Mouse (Mus musculus) liver (tissue): Measurements from ENCODE around the gene Kcnip2.
"Not testable (repeated sequence)": the region's sequence is repeated elsewhere in the genome, so short reads cannot be mapped to it uniquely, and the experiment has no call there.

ENCODE experiments used
- DNase-seq: peaks from one replicate; pipeline ENCODE4 v3.0.0-alpha.2; 2020; ENCODE audit warnings: mixed read lengths

Kcnip2 gene

DNA sequence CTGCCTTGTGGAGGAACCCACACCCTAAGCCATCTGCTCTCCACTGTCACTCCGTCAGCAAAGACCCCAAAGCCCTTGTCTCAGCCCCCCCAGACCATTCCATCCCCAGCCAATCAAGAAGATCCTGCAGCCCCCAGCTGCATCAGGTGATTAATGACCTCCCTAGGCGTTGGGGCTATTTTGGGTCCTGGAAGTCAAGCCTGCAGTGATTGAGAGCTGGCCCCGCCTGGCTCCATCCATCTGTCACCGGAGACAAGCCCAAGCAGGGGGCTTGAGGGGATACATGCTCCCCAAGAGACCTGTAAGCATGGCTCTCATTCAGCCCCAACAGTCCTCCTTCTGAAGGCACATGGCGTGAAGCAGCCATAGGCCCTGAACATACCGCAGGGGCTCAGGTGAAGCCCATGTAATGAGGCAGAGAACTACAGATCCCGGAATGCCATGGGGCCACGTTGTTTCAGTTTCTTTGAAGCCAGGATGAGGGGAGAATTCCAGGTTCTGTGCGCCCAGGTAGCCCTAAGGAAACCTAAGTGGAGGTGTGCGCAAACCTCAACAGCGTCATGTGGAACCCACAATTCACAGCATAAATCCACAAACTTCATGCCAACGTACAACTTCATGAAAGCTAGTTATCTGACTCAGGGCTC, 4.7 kb downstream of the Kcnip2 start:
- no peak for DNase-seq

DNA sequence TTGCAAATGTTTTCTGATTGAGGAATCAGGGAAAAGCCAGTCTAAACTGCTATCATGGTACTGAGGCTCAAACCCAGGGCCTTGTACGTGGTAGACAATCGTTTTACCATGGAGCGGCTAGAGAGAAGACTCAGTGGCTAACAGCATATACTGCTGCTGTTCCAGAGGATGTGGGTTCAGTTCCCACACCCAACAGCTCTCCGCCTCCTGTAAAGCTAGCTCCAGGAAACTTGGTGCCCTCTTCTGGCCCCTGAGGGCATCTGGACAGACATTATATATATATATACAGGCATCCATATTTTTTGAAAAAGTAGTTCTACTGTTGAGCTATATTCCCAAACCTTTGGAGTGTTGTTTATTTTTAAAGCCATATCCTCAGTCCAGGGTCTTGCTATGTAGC, 8.1 kb downstream of the Kcnip2 start:
- DNase-seq: no peak

DNA sequence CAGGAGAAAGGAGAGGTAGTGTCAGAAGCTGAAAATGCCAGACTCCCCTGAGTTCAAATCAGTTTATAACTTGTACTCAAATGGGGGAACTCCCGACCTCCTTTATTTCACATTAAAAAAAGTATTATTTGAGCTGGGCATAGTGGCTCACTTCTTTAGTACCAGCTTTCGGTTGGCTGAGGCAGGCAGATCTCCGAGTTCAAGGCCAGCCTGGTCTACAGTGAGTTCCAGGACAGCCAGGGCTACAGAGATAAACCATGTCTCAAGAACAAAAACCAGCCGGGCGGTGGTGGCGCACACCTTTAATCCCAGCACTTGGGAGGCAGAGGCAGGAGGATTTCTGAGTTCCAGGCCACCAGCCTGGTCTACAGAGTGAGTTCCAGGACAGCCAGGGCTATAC, 10.0 kb downstream of the Kcnip2 start:
- not testable (repeated sequence) for DNase-seq

DNA sequence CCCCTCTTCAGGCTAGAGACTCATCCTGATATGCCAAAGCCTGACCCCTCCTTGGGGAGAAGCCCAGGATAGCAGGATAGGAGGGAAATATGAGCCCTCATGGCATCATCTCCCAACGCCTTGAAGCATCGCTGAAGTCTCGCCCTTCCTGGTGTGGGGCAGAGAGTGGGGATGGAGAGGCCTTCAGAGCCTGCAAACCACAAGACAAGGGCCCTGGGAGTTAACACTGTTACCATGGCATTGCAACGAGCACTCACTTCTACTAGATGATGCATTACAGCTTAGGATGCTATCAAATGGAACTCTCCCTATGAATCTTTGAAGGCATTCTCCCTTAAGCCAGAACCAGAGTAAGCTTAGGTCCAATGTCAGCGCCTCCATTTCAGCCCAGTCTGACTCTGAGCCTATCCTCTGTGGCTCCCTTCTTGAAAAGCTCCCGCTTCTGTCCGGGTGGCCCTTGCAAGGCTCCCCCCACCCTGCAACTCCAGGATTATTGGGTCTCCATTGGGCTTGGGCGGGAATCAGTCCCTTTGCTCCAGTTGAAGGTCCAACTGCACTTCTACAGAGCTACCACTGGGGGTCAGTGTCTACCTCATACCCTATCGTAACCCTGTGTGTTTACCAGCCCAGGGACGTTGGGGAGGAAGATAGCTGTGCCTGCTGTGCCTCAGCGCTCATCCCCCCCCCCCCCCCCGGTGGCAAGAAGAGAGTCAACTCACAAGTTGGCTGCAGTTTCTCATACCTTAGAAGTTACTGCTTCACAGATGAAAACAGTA, 11.1 kb downstream of the Kcnip2 start:
- DNase-seq: peak; percentile 58

DNA sequence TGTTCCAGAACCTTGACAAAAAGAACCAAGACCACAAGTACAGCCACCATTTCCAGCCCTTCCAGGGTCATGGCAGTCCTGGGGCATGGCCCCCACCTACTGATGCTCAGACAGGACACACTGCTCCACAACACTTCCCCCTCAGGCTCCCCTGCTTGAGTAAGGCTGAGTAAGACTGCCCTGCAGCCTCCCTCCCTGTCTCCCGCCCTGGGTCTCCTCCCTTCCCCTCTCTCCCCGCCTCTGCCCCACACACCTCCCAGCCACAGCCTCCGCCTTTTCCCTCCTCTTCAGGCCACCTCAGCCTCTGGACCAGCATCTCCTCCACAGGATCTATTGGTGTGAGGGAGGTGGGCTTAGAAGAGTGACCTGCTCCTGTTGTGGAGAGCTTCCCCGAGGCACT, 12.5 kb downstream of the Kcnip2 start:
- peak; percentile 72 for DNase-seq

DNA sequence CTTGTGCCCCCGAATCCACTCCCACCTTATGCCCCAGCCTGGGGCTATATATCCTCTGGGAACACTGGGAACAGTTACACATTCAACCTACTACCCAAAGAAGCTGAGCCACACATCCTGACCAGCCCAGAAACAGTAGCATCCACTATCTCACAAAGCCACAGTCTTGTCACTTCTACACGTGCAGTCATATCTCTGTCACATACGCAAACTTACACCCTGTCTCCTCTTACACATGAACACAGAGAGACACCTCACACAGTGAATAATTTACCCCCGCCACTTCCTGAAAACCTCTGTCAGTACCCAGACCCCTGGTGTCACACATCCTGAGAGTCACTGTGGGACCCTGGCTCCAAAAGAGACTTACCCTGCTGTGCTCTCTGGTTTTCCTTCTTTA, 13.2 kb downstream of the Kcnip2 start:
- DNase-seq: peak; percentile 25

DNA sequence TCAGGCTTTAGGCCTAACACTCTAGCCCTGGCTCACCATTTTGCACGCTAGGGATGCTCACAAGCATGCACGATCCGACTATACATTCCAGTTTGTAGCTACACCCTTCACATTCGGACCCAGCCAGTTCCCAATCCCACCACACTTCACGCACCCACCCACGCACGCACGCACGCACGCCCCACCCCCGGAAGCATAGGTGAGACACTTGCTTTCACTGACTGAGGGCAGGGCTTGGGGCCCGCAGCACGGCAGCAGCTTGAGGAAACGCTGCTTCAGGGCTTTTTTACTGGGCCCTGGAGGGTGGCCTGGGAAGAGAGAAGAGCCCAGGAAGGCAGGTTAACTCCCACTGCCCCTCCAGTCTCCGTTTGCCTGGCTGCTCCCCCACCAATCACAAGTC, 19.0 kb downstream of the Kcnip2 start:
- no peak for DNase-seq

DNA sequence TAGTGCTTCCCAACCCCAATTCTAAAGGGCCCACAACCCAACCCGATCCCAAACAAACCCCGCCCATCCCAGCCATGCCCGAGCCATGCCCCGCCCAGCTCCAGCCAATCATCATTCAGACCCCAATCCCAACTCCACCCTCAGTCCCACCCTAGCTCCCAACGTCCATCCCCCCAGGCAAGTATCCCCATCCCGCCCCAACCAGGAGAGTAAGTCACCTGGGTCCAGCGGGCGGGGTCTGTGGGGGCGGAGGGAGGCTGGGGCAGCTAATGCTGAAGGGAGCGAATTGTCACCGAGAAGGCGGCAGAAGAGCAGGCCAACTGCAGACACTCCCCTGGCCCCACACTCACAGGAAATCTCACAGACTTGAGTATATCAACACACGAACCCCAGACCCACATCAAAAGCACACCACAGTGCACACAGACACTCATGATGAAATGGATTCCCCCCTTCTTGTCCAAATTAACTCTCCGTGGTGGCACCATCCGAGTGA, 19.8 kb downstream of the Kcnip2 start:
- DNase-seq: peak; percentile 75

DNA sequence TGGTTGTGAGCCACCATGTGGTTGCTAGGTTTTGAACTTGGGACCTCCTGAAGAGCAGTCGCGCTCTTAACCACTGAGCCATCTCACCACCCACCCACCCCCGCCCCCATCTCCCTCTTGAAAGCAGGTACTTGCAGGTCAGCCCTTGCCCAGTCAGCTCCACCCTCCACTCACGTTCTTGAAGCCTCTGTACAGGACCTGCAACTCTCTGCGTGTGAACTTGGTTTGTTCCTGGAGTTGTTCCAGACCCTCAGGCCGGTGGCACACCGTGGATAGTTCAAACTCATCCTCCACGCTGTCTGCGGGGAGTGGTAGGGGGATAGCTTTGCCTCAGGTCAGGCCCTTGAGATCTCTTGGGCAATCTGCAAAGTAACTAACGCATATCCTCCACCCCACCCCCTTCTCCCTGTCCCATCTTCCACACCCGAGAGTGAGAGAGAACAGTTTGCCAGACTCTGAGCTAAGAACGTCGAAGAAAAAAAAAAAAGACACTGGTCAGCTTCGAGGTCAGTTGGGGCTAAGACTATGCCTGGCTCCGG, 20.4 kb downstream of the Kcnip2 start:
- no peak for DNase-seq

DNA sequence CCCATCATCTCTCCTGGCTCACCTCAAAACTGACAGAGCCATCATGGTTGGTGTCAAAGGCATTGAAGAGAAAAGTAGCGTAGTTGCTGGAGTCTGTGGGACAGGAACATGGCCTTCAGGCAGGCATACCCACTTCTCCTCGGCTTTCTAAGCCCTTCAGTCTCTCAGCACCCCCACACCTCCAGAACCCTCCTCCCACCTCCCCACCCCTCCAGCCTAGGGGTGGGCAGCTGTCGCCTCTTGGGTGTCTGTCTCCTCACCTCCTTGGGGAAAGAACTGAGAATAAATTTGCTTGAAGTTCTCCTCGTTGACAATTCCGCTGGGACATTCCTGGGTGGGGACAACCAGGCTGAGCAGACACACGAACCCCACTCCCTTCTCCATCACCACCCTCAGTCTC, 21.1 kb downstream of the Kcnip2 start:
- no peak for DNase-seq

DNA sequence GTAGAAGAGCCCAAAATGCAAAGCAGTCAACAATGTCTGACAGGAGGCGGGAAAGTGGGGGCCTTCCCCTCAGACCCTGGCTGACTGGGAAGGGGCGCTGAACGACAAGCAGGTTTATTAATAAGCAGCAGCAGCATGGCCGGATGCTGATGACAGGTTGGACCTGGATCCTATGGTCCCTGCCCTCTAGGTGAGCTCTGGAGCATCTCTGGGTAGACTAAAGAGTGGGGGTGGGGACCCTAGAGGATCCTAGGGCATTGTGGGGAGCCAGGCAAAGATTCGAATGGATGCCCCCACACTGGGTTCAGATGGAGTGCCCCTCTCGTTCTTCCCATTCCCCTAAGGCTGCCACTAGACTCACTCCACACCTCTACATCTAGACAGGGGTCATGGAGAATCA, 23.5 kb downstream of the Kcnip2 start:
- no peak for DNase-seq

DNA sequence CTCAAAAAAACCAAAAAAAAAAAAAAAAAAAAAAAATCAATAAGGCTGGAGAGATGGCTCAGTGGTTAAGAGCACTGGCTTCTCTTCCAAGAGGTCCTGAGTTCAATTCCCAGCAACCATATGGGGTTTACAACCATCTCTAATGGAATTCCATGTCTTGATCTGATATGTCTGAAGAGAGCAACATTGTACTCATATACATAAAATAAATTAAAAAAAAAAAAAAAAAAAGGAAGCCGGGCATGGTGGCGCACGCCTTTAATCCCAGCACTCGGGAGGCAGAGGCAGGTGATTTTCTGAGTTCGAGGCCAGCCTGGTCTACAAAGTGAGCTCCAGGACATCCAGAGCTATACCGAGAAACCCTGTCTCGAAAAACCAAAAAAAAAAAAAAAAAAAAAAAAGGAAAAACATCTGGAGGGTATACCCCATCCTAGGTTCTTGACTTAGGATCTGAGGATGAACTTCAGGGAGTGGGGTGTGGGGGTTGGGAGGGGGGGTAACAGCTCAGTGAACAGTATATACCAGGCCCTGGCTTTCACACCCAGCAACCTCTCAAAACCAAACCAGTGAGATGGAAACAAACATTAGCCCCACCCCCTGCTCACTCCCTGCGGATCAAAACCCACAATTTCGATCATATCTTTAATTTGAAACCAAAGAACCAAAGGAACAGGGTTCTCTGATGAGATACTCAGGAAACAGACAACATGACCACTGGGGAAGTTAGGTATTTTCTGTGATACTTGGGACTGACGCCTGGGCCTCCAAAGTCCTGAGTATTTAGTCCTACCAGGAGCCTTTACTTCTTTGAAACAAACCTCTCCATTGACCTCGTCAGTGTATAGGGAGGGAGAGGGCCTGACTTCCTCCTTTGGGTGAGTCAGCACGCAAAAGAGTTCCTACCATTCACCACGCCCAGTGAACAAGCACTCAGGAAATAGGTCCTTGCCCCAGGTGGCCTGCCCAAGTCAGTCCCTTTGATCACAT, 25.7 kb downstream of the Kcnip2 start:
- DNase-seq: peak; percentile 84

DNA sequence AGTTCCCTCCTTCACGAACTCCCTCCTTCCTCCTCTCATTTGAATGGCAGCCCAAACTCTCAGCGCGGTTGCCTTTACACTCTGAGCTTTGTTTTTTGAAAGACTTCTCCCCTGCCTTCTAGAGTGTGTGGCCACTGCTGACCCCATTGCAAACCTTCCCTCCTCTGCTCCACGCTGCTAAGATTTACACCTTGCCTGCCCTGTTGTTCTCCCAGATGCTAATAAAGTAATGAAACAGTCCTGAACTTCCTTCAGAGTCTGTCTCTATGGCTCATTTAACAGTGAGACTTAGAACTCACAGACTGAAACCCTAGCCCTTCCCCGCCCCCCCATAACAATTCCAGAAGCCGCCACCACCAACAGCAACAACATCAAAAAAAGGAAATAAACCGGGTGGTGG, 26.5 kb downstream of the Kcnip2 start:
- DNase-seq: no peak

DNA sequence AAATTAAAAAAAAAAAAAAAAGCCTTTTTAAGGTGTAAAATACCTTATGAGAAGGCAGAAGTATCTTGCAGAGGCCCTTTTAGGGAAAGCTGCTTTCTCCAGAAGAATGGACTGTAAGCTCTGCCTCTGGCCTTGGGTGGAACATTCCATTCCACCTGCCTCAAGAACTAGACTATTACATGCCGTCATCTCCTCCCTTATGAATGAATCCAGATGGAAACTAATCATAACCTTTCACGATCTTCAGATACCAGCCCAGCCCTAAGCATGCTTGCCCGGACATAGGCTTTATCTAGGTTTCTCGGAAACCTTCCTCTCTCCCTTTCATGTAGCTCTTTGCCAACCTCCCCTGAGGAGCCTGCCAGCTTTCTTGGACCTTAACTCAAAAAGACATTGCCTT, 27.5 kb downstream of the Kcnip2 start:
- DNase-seq: no peak

DNA sequence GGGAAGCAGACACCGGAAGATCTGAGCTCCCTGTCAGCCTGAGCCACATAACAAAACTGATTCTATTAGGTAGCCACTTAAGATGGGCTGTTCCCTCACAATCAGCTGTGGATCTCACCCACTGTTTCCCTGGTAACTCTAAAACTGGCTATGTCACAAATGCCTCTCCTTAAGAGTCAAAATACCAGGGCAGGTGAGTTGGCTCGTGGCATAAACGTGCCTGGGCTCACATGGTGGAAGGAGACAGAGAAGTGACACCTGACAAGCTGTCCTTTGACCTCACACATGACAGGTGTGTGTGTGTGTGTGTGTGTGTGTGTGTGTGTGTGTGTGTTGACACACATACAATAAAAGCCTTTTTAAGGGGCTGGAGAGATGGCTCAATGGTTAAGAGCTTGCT, 28.4 kb downstream of the Kcnip2 start:
- no peak for DNase-seq

DNA sequence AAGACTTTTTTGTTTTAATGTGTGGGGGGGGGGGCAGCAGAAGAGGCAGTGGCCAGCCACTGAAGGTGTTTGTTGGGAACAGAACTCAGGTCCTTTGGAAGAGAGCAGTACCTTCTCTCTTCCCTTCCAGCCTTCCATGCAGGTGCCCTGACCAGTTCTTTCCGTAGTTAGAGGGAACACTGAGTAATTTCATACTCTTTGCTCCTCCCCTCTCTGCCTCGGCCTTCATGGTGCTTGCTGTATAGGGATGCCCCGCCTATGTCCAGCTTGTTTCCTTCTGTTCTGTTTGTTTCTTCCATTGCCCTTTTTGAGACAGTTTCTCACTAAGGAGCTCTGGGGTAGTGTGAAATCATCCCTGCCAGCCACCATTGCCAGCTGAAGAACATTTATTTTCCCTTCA, 30.4 kb downstream of the Kcnip2 start:
- no peak for DNase-seq

DNA sequence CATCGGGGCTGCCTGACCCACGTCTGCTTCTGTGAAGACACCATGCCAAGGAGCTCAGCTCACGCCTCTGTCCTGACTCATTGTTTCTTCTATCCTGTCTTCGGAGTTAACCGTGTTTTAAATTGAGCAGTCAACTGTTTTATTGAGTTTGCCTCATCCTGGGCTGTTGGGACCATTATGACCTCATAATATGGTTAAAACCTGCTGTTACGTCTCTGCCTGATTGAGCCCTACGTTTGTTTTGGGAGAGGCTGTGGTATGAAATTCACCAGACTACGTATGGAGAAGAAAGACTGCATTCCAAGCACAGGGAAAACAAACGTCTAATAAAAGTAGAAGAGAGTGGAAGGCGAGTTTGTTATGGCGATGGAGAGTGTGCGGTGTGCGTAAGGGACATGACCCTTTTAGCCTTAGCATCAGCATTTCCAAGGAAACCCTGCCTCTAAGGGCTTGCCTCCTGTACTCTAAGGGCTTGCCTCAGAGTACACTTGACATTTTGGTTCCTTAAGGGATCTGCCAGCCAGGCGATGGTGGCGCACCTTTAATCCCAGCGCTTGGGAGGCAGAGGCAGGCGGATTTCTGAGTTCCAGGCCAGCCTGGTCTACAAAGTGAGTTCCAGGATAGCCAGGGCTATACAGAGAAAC, 31.8 kb downstream of the Kcnip2 start:
- no peak for DNase-seq

DNA sequence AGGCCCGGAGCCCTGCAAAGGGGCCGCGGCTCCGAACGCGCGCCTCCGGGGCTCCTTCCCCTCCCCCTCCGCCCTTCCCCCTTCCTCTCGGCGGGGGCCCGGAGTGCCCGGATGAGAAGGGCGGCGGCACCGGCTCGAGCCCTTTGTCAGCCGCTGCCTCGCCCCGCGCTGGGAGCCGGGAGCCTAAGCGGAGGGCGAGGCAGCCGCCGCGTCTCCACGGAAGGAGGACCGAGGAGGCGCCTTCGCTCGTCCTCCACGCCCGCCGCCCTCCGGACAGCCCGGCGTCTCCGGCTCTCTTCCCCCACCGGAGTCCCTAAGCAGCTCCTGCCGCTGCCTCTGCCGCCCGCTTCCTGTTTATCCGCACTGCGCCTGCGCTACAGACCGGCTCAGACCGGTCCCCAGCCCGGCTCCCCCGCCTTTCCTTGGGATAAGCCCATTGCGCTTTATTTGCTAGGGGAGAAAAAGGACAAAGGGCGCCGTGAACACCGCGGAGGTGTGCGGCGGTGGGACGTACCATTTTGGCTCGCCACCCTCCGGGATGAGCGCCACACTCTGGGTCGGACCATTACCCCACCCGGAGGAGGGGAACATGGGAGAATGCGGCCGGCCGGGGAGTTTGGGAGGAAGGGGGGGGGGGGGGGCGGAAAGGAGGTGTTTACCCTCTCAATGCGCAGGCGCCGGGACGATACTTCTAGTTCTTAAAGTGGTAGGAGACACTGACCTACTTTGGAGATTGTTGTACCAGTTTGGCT, 32.5 kb downstream of the Kcnip2 start, which contains the start of gene Mgea5:
Mgea5 (minus strand) TSS at position 657 of the 752 bp plus-strand sequence.
- DNase-seq: peak; percentile 98

DNA sequence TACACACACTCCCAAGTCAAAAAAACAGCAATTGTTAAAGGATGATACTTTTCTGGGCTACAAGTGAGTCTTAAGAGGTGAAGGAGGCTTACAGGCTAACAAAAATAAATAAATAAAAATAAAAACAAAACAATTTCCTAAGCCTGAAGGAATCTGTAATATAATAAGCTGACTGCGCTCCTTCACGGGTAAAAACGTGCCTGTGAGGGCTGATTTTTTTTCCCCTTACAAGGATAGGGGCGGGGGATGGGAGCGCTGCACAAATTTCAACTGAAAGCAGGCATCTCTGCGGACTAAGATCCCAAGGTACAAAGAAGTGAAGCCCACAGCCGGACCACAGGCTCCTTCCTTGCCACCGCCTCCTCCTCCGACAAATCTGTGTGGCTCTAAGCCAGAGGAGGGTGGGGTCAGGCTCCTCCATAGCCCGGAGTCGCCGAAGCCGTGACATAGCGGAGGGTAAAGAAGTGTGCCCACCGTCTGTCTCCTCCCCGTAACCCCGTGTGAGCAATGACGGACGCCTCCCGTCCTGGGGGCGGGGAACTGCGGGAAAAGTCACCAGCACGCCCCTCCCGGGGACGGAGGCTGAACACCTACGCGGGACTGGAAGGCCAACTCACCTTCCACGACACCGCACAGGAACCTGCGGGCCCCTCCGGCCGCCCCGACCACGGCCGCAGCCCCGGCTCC, 33.4 kb downstream of the Kcnip2 start:
- peak; percentile 82 for DNase-seq

DNA sequence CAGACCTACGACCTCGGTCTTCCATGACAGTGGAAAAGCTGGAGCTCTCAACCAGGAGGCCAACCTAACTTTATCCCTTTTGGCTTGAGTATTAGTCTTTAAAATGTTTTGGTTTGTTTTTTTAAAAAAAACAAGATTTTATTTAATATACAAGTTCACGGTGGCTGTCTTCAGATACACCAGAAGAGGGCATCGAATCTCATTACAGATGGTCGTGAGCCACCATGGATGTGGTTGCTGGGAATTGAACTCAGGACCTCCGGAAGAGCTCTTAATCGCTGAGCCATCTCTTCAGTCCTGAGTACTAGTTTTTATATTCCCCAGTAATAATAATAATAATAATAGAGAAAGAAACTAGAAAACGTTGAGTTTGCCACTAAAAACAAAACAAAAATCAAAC, 34.2 kb downstream of the Kcnip2 start:
- no peak for DNase-seq

DNA sequence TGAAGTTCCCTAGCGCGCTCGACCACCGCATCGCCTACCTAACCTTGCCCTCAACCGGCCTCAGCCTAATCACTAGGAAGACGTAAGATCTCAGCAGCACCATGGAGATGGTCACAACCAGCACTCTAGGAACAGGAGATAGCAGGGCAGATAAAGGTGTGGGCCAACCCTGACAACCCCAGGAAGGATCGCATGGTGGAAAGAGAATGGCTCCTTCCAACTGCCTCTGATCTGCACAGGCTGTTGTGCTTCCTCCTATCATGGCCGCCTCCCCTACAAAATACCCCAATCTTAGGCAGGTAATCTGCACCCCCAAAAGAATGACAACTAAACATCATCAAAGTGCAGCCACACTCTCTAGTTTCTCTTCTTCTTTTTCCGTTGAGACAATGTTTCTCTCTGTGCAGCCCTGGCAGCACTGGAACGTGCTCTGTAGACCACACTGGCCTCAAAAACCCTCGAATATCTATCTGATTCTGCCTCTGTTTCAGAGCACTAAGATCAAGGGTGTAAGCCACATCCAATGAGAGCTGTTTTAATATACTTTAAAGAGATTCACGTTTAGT, 35.4 kb downstream of the Kcnip2 start:
- no peak for DNase-seq
